Mouse (Mus musculus) limb, embryonic 12.5 days (tissue): Measurements from ENCODE around the gene Adcy7. TPM values are rescaled to one million over a fixed set of nuclear protein-coding genes. Genes with fewer than 3 reads are reported as not detected.

Experiments
- ATAC-seq: fragments of 200-750 bp; cut with Nextera tagmentation; 2 replicates; pipeline ENCODE4 v1.8.0; 2017; ENCODE audit warnings: low read depth, moderate TSS enrichment; ENCODE audit not compliant: insufficient number of reproducible peaks, insufficient read depth, low FRiP score, low TSS enrichment
- H3K27ac ChIP-seq: fragments of 300-500 bp; sonication (generic); 2 replicates; pipeline ENCODE4 v1.5.1; 2016; ENCODE audit warnings: mild to moderate bottlenecking, moderate library complexity
- H3K27me3 ChIP-seq: fragments of 300-500 bp; sonication (generic); 2 replicates; pipeline ENCODE4 v1.6.1; 2016; ENCODE audit warnings: mild to moderate bottlenecking, moderate library complexity
- H3K36me3 ChIP-seq: fragments of 300-500 bp; sonication (generic); 2 replicates; pipeline ENCODE4 v1.6.1; 2016; ENCODE audit warnings: mild to moderate bottlenecking, moderate library complexity
- H3K4me1 ChIP-seq: fragments of 300-500 bp; sonication (generic); replicated peaks from 2 replicates; pipeline ENCODE4 v1.6.1; 2016
- H3K4me2 ChIP-seq: fragments of 300-500 bp; sonication (generic); 2 replicates; pipeline ENCODE4 v1.6.1; 2016; ENCODE audit warnings: mild to moderate bottlenecking, moderate library complexity
- H3K4me3 ChIP-seq: fragments of 300-500 bp; sonication (generic); replicated peaks from 2 replicates; pipeline ENCODE4 v1.5.1; 2016; ENCODE audit warnings: mild to moderate bottlenecking
- H3K9ac ChIP-seq: fragments of 300-500 bp; sonication (generic); replicated peaks from 2 replicates; pipeline ENCODE4 v1.6.1; 2016; ENCODE audit warnings: mild to moderate bottlenecking, moderate library complexity
- H3K9me3 ChIP-seq: fragments of 300-500 bp; sonication (generic); 2 replicates; pipeline ENCODE4 v1.6.1; 2016; ENCODE audit warnings: mild to moderate bottlenecking, moderate library complexity
- WGBS: fragments of 180-500 bp; shearing (Covaris S2); methylation state at CpG from one replicate; pipeline ENCODE4 v1.1.7; 2016; 5-methylcytosine and 5-hydroxymethylcytosine counted together
- polyA plus RNA-seq: library from polyadenylated mRNA; unstranded; fragments of >200 nt; fragmentation: Nextera tagmentation; extraction: Ambion mirVana; gene quantifications from 2 replicates; pipeline ENCODE4 v1.2.1, GENCODE M21; 2016

The Adcy7 gene
- polyA plus RNA-seq, 1 experiment from 2014 or later = 4.4 TPM

- Histone ChIP-seq H3K4me1 (no peaks in the 10 kb centered on the region), H3K4me2 (no peak overlapping the region), H3K9me3 (no peaks in the 10 kb centered on the region), H3K27me3 (no peaks in the 10 kb centered on the region), H3K4me3 (no peak overlapping the region), H3K27ac (no peak overlapping the region), H3K36me3 (peaks cover 95% of the 10 kb centered on the region), H3K9ac (no peak overlapping the region)
- WGBS = 85% methylated on average over 3 of the region's 3 CpGs
- no peak for ATAC-seq
Observed at GRCm38 (mm10) chr8:88339221-88339620, 67.0 kb downstream of the Adcy7 start.

GRCm38 (mm10) chr8:88339887-88340695 lies 67.9 kb downstream of the Adcy7 start:
- Histone ChIP-seq H3K36me3 (peaks cover 95% of the 10 kb centered on the region), H3K27ac (no peak overlapping the region)

GRCm38 (mm10) chr8:88342026-88342425 lies 69.8 kb downstream of the Adcy7 start:
- peaks cover 95% of the 10 kb centered on the region for H3K36me3 ChIP-seq
- ATAC-seq = no peak
- H3K4me3 ChIP-seq = no peak overlapping the region
- no peaks in the 10 kb centered on the region for H3K9me3 ChIP-seq
- WGBS = 84% methylated on average over 4 of the region's 4 CpGs
- no peak overlapping the region for H3K9ac ChIP-seq
- H3K4me2 ChIP-seq = no peak overlapping the region
- no peaks in the 10 kb centered on the region for H3K27me3 ChIP-seq
- no peak overlapping the region for H3K27ac ChIP-seq
- no peaks in the 10 kb centered on the region for H3K4me1 ChIP-seq

More at GRCm38 (mm10) chr8:88339887-88340695, 67.9 kb downstream of the Adcy7 start:
- H3K4me1 ChIP-seq = no peaks in the 10 kb centered on the region
- no peaks in the 10 kb centered on the region for H3K27me3 ChIP-seq
- 90% methylated on average over 2 of the region's 2 CpGs for WGBS
- no peak overlapping the region for H3K4me3 ChIP-seq
- H3K4me2 ChIP-seq = no peak overlapping the region
- no peak for ATAC-seq
- no peaks in the 10 kb centered on the region for H3K9me3 ChIP-seq
- no peak overlapping the region for H3K9ac ChIP-seq

GRCm38 (mm10) chr8:88349046-88349445 lies 76.8 kb downstream of the Adcy7 start:
- ATAC-seq = no peak
- no peaks in the 10 kb centered on the region for H3K9me3 ChIP-seq
- H3K9ac ChIP-seq = no peak overlapping the region
- no peak overlapping the region for H3K4me2 ChIP-seq
- H3K4me3 ChIP-seq = no peak overlapping the region
- no peaks in the 10 kb centered on the region for H3K27me3 ChIP-seq
- 77% methylated on average over 2 of the region's 2 CpGs for WGBS
- peaks cover 92% of the 10 kb centered on the region for H3K36me3 ChIP-seq
- H3K4me1 ChIP-seq = no peaks in the 10 kb centered on the region
- H3K27ac ChIP-seq = no peak overlapping the region

GRCm38 (mm10) chr8:88357226-88357933 lies 85.2 kb downstream of the Adcy7 start:
- peaks cover 29% of the 10 kb centered on the region for H3K4me1 ChIP-seq
- ATAC-seq = no peak
- peaks cover 72% of the 10 kb centered on the region for H3K36me3 ChIP-seq
- H3K27me3 ChIP-seq = no peaks in the 10 kb centered on the region
- H3K9ac ChIP-seq = no peak overlapping the region
- H3K27ac ChIP-seq = no peak overlapping the region
- H3K4me2 ChIP-seq = no peak overlapping the region
- H3K4me3 ChIP-seq = no peak overlapping the region
- 0 out of 2 replicates have a peak, but pooled peaks cover 6% of the 10 kb centered on the region for H3K9me3 ChIP-seq
- 34% methylated on average over 5 of the region's 5 CpGs for WGBS

GRCm38 (mm10) chr8:88357946-88358345 lies 85.7 kb downstream of the Adcy7 start:
- Histone ChIP-seq H3K4me2 (no peak overlapping the region), H3K9ac (no peak overlapping the region), H3K4me3 (no peak overlapping the region), H3K27ac (no peak overlapping the region; the same call in 1 of the 2 replicates), H3K27me3 (no peaks in the 10 kb centered on the region), H3K9me3 (0 out of 2 replicates have a peak, but pooled peaks cover 6% of the 10 kb centered on the region), H3K36me3 (peaks cover 67% of the 10 kb centered on the region), H3K4me1 (peaks cover 32% of the 10 kb centered on the region)
- WGBS = 88% methylated on average over 5 of the region's 5 CpGs
- no peak for ATAC-seq

GRCm38 (mm10) chr8:88359959-88360358 lies 87.8 kb downstream of the Adcy7 start:
- WGBS = 85% methylated on average over 2 of the region's 2 CpGs
- Histone ChIP-seq H3K36me3 (peaks cover 47% of the 10 kb centered on the region), H3K4me1 (peaks cover 33% of the 10 kb centered on the region), H3K27me3 (no peaks in the 10 kb centered on the region), H3K27ac (no peak overlapping the region), H3K9me3 (0 out of 2 replicates have a peak, but pooled peaks cover 6% of the 10 kb centered on the region), H3K4me2 (peak overlapping the region; percentile 89), H3K9ac (no peak overlapping the region), H3K4me3 (peak overlapping the region; percentile 99)
- no peak for ATAC-seq

- peaks cover 30% of the 10 kb centered on the region for H3K4me1 ChIP-seq
- peak overlapping the region; percentile 99 for H3K4me3 ChIP-seq
- peak overlapping the region; percentile 89 for H3K4me2 ChIP-seq
- H3K27ac ChIP-seq = peak overlapping the region; percentile 94
- H3K9me3 ChIP-seq = 0 out of 2 replicates have a peak, but pooled peaks cover 6% of the 10 kb centered on the region
- H3K9ac ChIP-seq = peak overlapping the region; percentile 96
- peaks cover 35% of the 10 kb centered on the region for H3K36me3 ChIP-seq
- ATAC-seq = no peak
- no peaks in the 10 kb centered on the region for H3K27me3 ChIP-seq
- under 1% methylated on average over 31 of the region's 31 CpGs for WGBS
Observed at GRCm38 (mm10) chr8:88361044-88361707, 89.0 kb downstream of the Adcy7 start.

GRCm38 (mm10) chr8:88361708-88362428 lies 89.7 kb downstream of the Adcy7 start, which contains the start of gene Brd7:
TSS of gene Brd7 (minus strand) at chr8:88362194.
- peak within 1 kb of the TSS; percentile 94 for H3K27ac ChIP-seq
- peak; percentile 75 for ATAC-seq
- peak within 1 kb of the TSS; percentile 99 for H3K4me3 ChIP-seq
- H3K4me1 ChIP-seq = peaks cover 30% of the 10 kb centered on the region
- H3K9me3 ChIP-seq = 0 out of 2 replicates have a peak, but pooled peaks cover 6% of the 10 kb centered on the region
- no peaks in the 10 kb centered on the region for H3K27me3 ChIP-seq
- H3K4me2 ChIP-seq = peak within 1 kb of the TSS; percentile 89
- H3K9ac ChIP-seq = peak within 1 kb of the TSS; percentile 96
- H3K36me3 ChIP-seq = peaks cover 28% of the 10 kb centered on the region
- WGBS = under 1% methylated on average over 89 of the region's 91 CpGs

- peak overlapping the region; percentile 96 for H3K9ac ChIP-seq
- ATAC-seq = no peak
Observed at GRCm38 (mm10) chr8:88362446-88363150, 90.4 kb downstream of the Adcy7 start.

More at GRCm38 (mm10) chr8:88362446-88363150, 90.4 kb downstream of the Adcy7 start:
- Histone ChIP-seq H3K27me3 (no peaks in the 10 kb centered on the region), H3K9me3 (0 out of 2 replicates have a peak, but pooled peaks cover 6% of the 10 kb centered on the region), H3K4me3 (peak overlapping the region; percentile 99), H3K4me1 (peaks cover 30% of the 10 kb centered on the region), H3K27ac (no peak overlapping the region), H3K4me2 (peak overlapping the region; percentile 89), H3K36me3 (peaks cover 21% of the 10 kb centered on the region)
- 39% methylated on average over 11 of the region's 11 CpGs for WGBS
